In genomic region chr10:117479721-117480455, GRCm38 (mm10) we compare ENCODE assay signal across 15 mouse cellular contexts.
"Had no signal": no experiment of that assay in that cellular context is flagged by ENCODE, and none has a peak within 500 bp of the region (broad histone marks: within the 10 kb centered on the region; RNA-seq: fewer than 3 reads in every experiment).

No protein-coding gene starts in this region.

- H3K9me3 ChIP-seq: neural tube, embryonic 15.5 days; stomach, embryonic 15.5 days had no signal

- H3K27me3 ChIP-seq: neural tube, embryonic 15.5 days; stomach, embryonic 15.5 days had no signal

- H3K4me2 ChIP-seq: neural tube, embryonic 15.5 days; stomach, embryonic 15.5 days had no signal

- H3K36me3 ChIP-seq: neural tube, embryonic 15.5 days; stomach, embryonic 15.5 days had no signal

- H3K27ac ChIP-seq: neural tube, embryonic 15.5 days; stomach, embryonic 15.5 days; stomach, postnatal 0 days had no signal

- H3K4me1 ChIP-seq: stomach, embryonic 15.5 days had no signal

- DNase-seq: retina, postnatal 1 day; right cerebral cortex, adult 18-20 months; right cerebral cortex, postnatal 14 days; right cerebral cortex, postnatal 25 days; right cerebral cortex, postnatal 4 days; spleen, adult 18-20 months; thymus, adult 18-20 months; thymus, adult 2 months; thymus, postnatal 14 days; thymus, postnatal 25 days; thymus, postnatal 36 days; thymus, postnatal 4 days had no signal

- H3K9ac ChIP-seq: neural tube, embryonic 15.5 days; stomach, embryonic 15.5 days had no signal

- H3K4me3 ChIP-seq: neural tube, embryonic 15.5 days; stomach, embryonic 15.5 days had no signal
